Mouse (Mus musculus): Measurements from ENCODE around the gene Pxmp4. TPM values are rescaled to one million over a fixed set of nuclear protein-coding genes. Genes with fewer than 3 reads are reported as not detected.
A peak's percentile ranks its signal among the peaks of the same experiment; 100 is the strongest.

Gene Pxmp4
- polyA plus RNA-seq, 1 experiment from 2014 or later, result 14.1 TPM

DNA sequence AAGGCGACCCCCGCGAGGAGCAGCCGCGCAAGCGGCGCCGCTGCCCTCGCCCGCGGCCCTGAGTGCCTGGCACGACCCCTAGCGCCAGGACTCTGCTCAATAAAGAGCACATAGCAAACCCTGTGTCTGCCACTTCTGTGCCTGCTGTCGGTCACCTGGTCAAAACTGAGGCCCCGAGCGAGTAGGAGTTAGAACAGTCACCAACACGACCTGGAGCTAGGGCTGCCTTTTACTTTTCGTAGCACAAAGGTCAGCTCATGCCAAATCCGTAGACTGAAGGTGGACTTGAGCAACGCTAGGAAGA, 53.7 kb downstream of the Pxmp4 start:
- WGBS, result 16% methylated on average over 20 of the region's 20 CpGs
- DNase-seq (ENCODE audit: low spot score) (no peak), ATAC-seq (ENCODE audit: low FRiP score) (no peak)
- H3K36me3 ChIP-seq (ENCODE audit: control insufficient read depth, insufficient read depth, low read length), result no peaks in the 10 kb centered on the region
- H3K9ac ChIP-seq (ENCODE audit: low read depth, low read length), result no peak overlapping the region
- no peak overlapping the region for H3K27ac ChIP-seq (ENCODE audit: low read depth, low read length)
- no peaks in the 10 kb centered on the region for H3K9me3 ChIP-seq (ENCODE audit: control insufficient read depth, low read length)
- peak overlapping the region; percentile 76 for H3K4me2 ChIP-seq (replicated peaks; ENCODE audit: low read depth, low read length)
- peaks cover 9% of the 10 kb centered on the region; the same call in 1 of the 2 replicates for H3K4me1 ChIP-seq (replicated peaks; ENCODE audit: control insufficient read depth, insufficient read depth, low read length)
- H3K4me3 ChIP-seq (ENCODE audit: low read depth, low read length), result peak overlapping the region; percentile 29
- H3K27me3 ChIP-seq (ENCODE audit: control insufficient read depth, insufficient read depth, low read length), result peaks cover 12% of the 10 kb centered on the region; the same call in 1 of the 2 replicates

DNA sequence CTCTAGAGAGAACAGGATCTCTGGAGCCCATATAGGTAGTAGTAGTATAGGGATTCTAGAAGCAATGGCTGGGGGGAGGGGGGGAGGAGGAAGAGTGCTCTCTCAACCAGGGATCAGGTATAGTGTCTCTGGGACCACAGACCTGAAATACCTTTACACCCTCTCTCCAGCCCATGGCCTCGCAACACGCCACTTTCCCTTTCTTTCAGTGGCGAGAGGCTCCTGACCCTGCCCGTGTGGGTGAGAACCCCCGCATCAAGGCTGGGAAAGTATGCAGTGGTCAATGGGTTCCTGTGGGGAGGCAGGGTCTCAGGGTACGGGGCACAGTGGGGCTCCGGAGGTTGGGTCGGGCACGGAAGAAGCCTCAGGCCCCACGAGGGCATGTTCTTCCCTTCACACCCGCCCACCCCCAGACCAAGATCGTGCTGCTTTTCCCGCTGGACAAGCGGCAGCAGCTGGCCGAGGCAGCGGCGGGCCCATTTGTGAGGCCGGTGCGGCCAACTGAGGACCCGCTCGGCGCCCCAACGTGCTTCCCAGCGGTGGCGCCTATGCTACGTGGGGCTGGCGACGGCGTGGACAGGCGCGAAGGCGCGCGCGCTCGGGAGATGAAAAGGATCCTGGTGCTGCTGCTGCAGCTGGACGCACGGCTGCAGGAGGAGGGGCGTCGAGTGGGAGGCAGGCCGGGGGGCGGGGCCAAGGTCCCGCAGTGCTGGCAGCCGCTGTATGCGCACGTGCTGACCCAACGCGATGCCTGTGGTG, 54.2 kb downstream of the Pxmp4 start:
- no peak overlapping the region for H3K27ac ChIP-seq (ENCODE audit: low read depth, low read length)
- ATAC-seq (ENCODE audit: low FRiP score) (peak; percentile 79), DNase-seq (ENCODE audit: low spot score) (peak; percentile 86)
- H3K36me3 ChIP-seq (ENCODE audit: control insufficient read depth, insufficient read depth, low read length), result no peaks in the 10 kb centered on the region
- H3K4me3 ChIP-seq (ENCODE audit: low read depth, low read length), result peak overlapping the region; percentile 29
- H3K27me3 ChIP-seq (ENCODE audit: control insufficient read depth, insufficient read depth, low read length), result peaks cover 12% of the 10 kb centered on the region; the same call in 1 of the 2 replicates
- no peaks in the 10 kb centered on the region for H3K9me3 ChIP-seq (ENCODE audit: control insufficient read depth, low read length)
- 4% methylated on average over 44 of the region's 48 CpGs for WGBS
- peak overlapping the region; percentile 20; the same call in 1 of the 2 replicates for H3K9ac ChIP-seq (ENCODE audit: low read depth, low read length)
- H3K4me1 ChIP-seq (replicated peaks; ENCODE audit: control insufficient read depth, insufficient read depth, low read length), result peaks cover 9% of the 10 kb centered on the region; the same call in 1 of the 2 replicates
- peak overlapping the region; percentile 76 for H3K4me2 ChIP-seq (replicated peaks; ENCODE audit: low read depth, low read length)

- DNase-seq (ENCODE audit: low spot score) (peak; percentile 45), ATAC-seq (ENCODE audit: low FRiP score) (0 out of 2 replicates have a peak, but pooled peaks have one; percentile 0)
- Histone ChIP-seq H3K36me3 (ENCODE audit: control insufficient read depth, insufficient read depth, low read length) (no peaks in the 10 kb centered on the region), H3K27ac (ENCODE audit: low read depth, low read length) (no peak overlapping the region), H3K4me2 (replicated peaks; ENCODE audit: low read depth, low read length) (peak overlapping the region; percentile 76), H3K4me1 (replicated peaks; ENCODE audit: control insufficient read depth, insufficient read depth, low read length) (peaks cover 9% of the 10 kb centered on the region; the same call in 1 of the 2 replicates), H3K4me3 (ENCODE audit: low read depth, low read length) (no peak overlapping the region), H3K9me3 (ENCODE audit: control insufficient read depth, low read length) (no peaks in the 10 kb centered on the region), H3K27me3 (ENCODE audit: control insufficient read depth, insufficient read depth, low read length) (peaks cover 12% of the 10 kb centered on the region; the same call in 1 of the 2 replicates), H3K9ac (ENCODE audit: low read depth, low read length) (no peak overlapping the region)
- WGBS, result 39% methylated on average over 3 of the region's 3 CpGs
Observed at GRCm38 (mm10) chr2:154548688-154549087, 54.8 kb downstream of the Pxmp4 start.

GRCm38 (mm10) chr2:154546711-154547110, 56.8 kb downstream of the Pxmp4 start, which contains the start of gene 1700003F12Rik:
Gene 1700003F12Rik, plus strand, starts transcription at chr2:154547085.
- ATAC-seq (ENCODE audit: low FRiP score), result no peak
- Histone ChIP-seq H3K36me3 (ENCODE audit: control insufficient read depth, insufficient read depth, low read length) (no peaks in the 10 kb centered on the region), H3K4me3 (ENCODE audit: low read depth, low read length) (no peak within 1 kb of the TSS), H3K27ac (ENCODE audit: low read depth, low read length) (no peak within 1 kb of the TSS), H3K9me3 (ENCODE audit: control insufficient read depth, low read length) (no peaks in the 10 kb centered on the region), H3K4me2 (replicated peaks; ENCODE audit: low read depth, low read length) (no peak within 1 kb of the TSS), H3K9ac (ENCODE audit: low read depth, low read length) (no peak within 1 kb of the TSS), H3K27me3 (ENCODE audit: control insufficient read depth, insufficient read depth, low read length) (peaks cover 9% of the 10 kb centered on the region; the same call in 1 of the 2 replicates), H3K4me1 (replicated peaks; ENCODE audit: control insufficient read depth, insufficient read depth, low read length) (0 out of 2 replicates have a peak, but pooled peaks cover 3% of the 10 kb centered on the region)
- DNase-seq (ENCODE audit: low spot score), result peak; percentile 1
- WGBS, result 91% methylated on average over 10 of the region's 10 CpGs

DNA sequence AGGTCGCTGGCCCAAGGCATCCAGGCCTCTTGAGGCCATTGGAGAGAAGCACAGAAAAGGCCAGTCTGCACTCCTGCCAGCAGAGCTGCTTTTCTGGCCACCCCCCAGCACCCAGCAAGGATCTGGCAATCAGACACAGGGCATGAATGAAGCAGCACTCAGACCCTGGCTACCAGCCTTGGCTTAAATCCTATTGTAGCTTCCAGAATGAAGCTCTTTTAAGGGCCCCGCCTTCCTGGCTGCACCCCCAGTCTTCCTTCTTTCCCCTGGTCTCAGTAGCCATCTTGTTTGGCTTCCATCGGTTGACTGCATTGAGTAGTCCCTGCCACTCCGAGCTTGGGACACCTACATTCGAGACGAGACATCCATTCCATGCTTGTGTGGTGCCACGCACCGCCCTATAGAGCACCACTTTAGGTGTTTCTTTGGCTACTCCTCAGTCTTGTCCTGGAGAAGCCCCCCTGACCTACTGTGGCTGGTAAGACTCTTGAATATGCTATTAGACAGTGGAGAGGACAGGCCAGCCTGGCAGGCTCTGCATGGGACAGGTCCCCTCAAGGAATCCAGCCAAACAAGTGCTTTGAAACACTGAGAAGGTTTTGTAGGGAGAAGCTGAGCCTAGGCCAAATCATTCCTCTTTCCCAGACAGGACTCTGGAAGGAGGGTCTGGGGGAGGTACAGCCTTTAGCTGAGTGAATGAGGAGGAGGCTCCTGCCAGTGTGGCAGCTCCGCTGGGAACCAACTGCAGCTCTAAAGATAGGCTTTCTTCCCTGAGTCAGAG, 59.8 kb downstream of the Pxmp4 start:
- WGBS, result 89% methylated on average over 9 of the region's 9 CpGs
- DNase-seq (ENCODE audit: low spot score) (no peak), ATAC-seq (ENCODE audit: low FRiP score) (no peak)
- H3K4me3 ChIP-seq (ENCODE audit: low read depth, low read length), result no peak overlapping the region
- H3K36me3 ChIP-seq (ENCODE audit: control insufficient read depth, insufficient read depth, low read length), result no peaks in the 10 kb centered on the region
- H3K27ac ChIP-seq (ENCODE audit: low read depth, low read length), result no peak overlapping the region
- no peaks in the 10 kb centered on the region for H3K27me3 ChIP-seq (ENCODE audit: control insufficient read depth, insufficient read depth, low read length)
- H3K9me3 ChIP-seq (ENCODE audit: control insufficient read depth, low read length), result no peaks in the 10 kb centered on the region
- no peak overlapping the region for H3K9ac ChIP-seq (ENCODE audit: low read depth, low read length)
- H3K4me1 ChIP-seq (replicated peaks; ENCODE audit: control insufficient read depth, insufficient read depth, low read length), result no peaks in the 10 kb centered on the region
- H3K4me2 ChIP-seq (replicated peaks; ENCODE audit: low read depth, low read length), result no peak overlapping the region

DNA sequence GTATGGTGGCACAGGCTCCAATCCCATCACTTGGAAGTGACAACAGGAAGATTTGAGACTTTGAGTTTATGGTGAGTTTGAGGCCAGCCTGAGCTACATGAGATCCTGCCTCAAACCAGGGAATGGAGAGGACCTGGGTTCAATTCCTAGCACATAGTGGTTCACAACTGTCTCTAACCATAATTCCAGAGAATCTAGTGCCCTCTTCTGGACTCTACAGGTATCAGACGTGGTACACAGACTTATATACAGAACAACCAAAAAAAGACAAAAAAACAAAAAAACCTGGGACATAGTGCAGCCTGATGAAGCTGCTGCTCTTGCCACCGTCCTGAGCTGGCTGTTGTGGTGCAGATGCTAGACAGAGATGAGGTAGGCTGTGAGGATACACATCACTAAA, 61.9 kb downstream of the Pxmp4 start:
- H3K27ac ChIP-seq (ENCODE audit: low read depth, low read length), result no peak overlapping the region

DNA sequence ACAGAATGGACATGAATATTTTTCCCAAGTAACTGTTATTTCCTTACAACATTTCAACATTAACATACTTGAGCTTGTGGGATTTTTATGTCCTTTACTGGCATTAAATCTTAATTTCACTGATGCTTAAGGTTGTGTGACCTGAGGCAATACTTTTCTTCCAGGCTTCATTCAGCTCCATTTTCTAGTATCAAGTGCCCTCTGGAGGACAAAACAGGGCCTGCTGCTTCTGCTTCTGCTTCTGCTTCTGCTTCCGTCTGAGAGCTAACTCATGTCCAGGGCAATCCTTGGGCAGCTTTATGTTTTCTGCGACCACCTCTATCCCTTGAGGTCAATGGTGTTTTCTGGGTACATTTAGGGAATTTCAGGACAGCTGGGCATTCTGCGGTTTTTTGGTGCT, 63.8 kb downstream of the Pxmp4 start:
- peak; percentile 49 for DNase-seq (ENCODE audit: low spot score)
- H3K9ac ChIP-seq (ENCODE audit: low read depth, low read length), result no peak overlapping the region
- no peaks in the 10 kb centered on the region for H3K9me3 ChIP-seq (ENCODE audit: control insufficient read depth, low read length)
- no peaks in the 10 kb centered on the region for H3K27me3 ChIP-seq (ENCODE audit: control insufficient read depth, insufficient read depth, low read length)
- ATAC-seq (ENCODE audit: low FRiP score), result no peak
- H3K36me3 ChIP-seq (ENCODE audit: control insufficient read depth, insufficient read depth, low read length), result peaks cover 6% of the 10 kb centered on the region
- H3K4me2 ChIP-seq (replicated peaks; ENCODE audit: low read depth, low read length), result no peak overlapping the region
- no peaks in the 10 kb centered on the region for H3K4me1 ChIP-seq (replicated peaks; ENCODE audit: control insufficient read depth, insufficient read depth, low read length)
- 80% methylated on average over 3 of the region's 3 CpGs for WGBS
- H3K4me3 ChIP-seq (ENCODE audit: low read depth, low read length), result no peak overlapping the region
- H3K27ac ChIP-seq (ENCODE audit: low read depth, low read length), result no peak overlapping the region

More for the DNA sequence above, 61.9 kb downstream of the Pxmp4 start:
- Histone ChIP-seq H3K27me3 (ENCODE audit: control insufficient read depth, insufficient read depth, low read length) (no peaks in the 10 kb centered on the region), H3K9ac (ENCODE audit: low read depth, low read length) (no peak overlapping the region), H3K4me3 (ENCODE audit: low read depth, low read length) (no peak overlapping the region), H3K9me3 (ENCODE audit: control insufficient read depth, low read length) (no peaks in the 10 kb centered on the region), H3K4me1 (replicated peaks; ENCODE audit: control insufficient read depth, insufficient read depth, low read length) (no peaks in the 10 kb centered on the region), H3K36me3 (ENCODE audit: control insufficient read depth, insufficient read depth, low read length) (no peaks in the 10 kb centered on the region), H3K4me2 (replicated peaks; ENCODE audit: low read depth, low read length) (no peak overlapping the region)
- ATAC-seq (ENCODE audit: low FRiP score), result no peak
- WGBS, result 86% methylated on average over 2 of the region's 2 CpGs
- DNase-seq (ENCODE audit: low spot score), result no peak

GRCm38 (mm10) chr2:154538710-154539109, 64.8 kb downstream of the Pxmp4 start:
- Histone ChIP-seq H3K4me2 (replicated peaks; ENCODE audit: low read depth, low read length) (no peak overlapping the region), H3K4me3 (ENCODE audit: low read depth, low read length) (no peak overlapping the region), H3K27me3 (ENCODE audit: control insufficient read depth, insufficient read depth, low read length) (no peaks in the 10 kb centered on the region), H3K36me3 (ENCODE audit: control insufficient read depth, insufficient read depth, low read length) (peaks cover 8% of the 10 kb centered on the region), H3K9ac (ENCODE audit: low read depth, low read length) (no peak overlapping the region), H3K4me1 (replicated peaks; ENCODE audit: control insufficient read depth, insufficient read depth, low read length) (no peaks in the 10 kb centered on the region), H3K9me3 (ENCODE audit: control insufficient read depth, low read length) (no peaks in the 10 kb centered on the region), H3K27ac (ENCODE audit: low read depth, low read length) (peak overlapping the region; percentile 24; the same call in 1 of the 2 replicates)
- WGBS, result 62% methylated on average over 3 of the region's 3 CpGs
- DNase-seq (ENCODE audit: low spot score) (no peak), ATAC-seq (ENCODE audit: low FRiP score) (0 out of 2 replicates have a peak, but pooled peaks have one; percentile 43)

All from hindbrain, embryonic 11.5 days (tissue).